Mouse (Mus musculus): ENCODE measurements around the gene Lrp2.

GRCm38 (mm10) chr2:69448581-69448980, 137.3 kb downstream of the Lrp2 start:
- TF ChIP-seq CTCF (IDR thresholded peaks at IDR 0.05) (no peak), EP300 (IDR thresholded peaks at IDR 0.05) (no peak)
